Mouse (Mus musculus): Measurements from ENCODE around the gene Abi1. TPM values are rescaled to one million over a fixed set of nuclear protein-coding genes. Genes with fewer than 3 reads are reported as not detected.
"Not testable (repeated sequence)": the region's sequence is repeated elsewhere in the genome, so short reads cannot be mapped to it uniquely, and the experiment has no call there.

Abi1 gene
- polyA plus RNA-seq, 1 experiment from 2014 or later = 50.8 TPM

GRCm38 (mm10) chr2:22928259-22928658 lies 111.8 kb downstream of the Abi1 start:
- H3K9me3 ChIP-seq (ENCODE audit: control insufficient read depth, low read length) = no peaks in the 10 kb centered on the region
- no peaks in the 10 kb centered on the region for H3K27me3 ChIP-seq (replicated peaks; ENCODE audit: control insufficient read depth, insufficient read depth, low read length)
- no peak overlapping the region for H3K4me3 ChIP-seq (ENCODE audit: low read depth, low read length)
- WGBS = 62% methylated on average over 2 of the region's 2 CpGs
- DNase-seq (ENCODE audit: low spot score) (peak; percentile 20), ATAC-seq (ENCODE audit: low read depth) (no peak)
- no peak overlapping the region for H3K9ac ChIP-seq (ENCODE audit: low read depth, low read length)
- peaks cover 13% of the 10 kb centered on the region; the same call in 1 of the 2 replicates for H3K36me3 ChIP-seq (ENCODE audit: control insufficient read depth, insufficient read depth, low read length)
- H3K27ac ChIP-seq (replicated peaks; ENCODE audit: low read depth, low read length) = no peak overlapping the region; the same call in 1 of the 2 replicates
- no peak overlapping the region for H3K4me2 ChIP-seq (ENCODE audit: low read depth, low read length)
- no peaks in the 10 kb centered on the region for H3K4me1 ChIP-seq (ENCODE audit: control insufficient read depth, insufficient read depth, low read length)

- not testable (repeated sequence) for ATAC-seq (ENCODE audit: low read depth)
Observed at GRCm38 (mm10) chr2:22925911-22926310, 114.1 kb downstream of the Abi1 start.

GRCm38 (mm10) chr2:22918651-22919050 lies 121.4 kb downstream of the Abi1 start:
- ATAC-seq (ENCODE audit: low read depth) = no peak
- 95% methylated on average over 2 of the region's 2 CpGs for WGBS
- no peaks in the 10 kb centered on the region for H3K4me1 ChIP-seq (ENCODE audit: control insufficient read depth, insufficient read depth, low read length)
- no peak overlapping the region for H3K4me3 ChIP-seq (ENCODE audit: low read depth, low read length)
- peaks cover 34% of the 10 kb centered on the region for H3K36me3 ChIP-seq (ENCODE audit: control insufficient read depth, insufficient read depth, low read length)
- H3K9ac ChIP-seq (ENCODE audit: low read depth, low read length) = no peak overlapping the region
- no peaks in the 10 kb centered on the region for H3K27me3 ChIP-seq (replicated peaks; ENCODE audit: control insufficient read depth, insufficient read depth, low read length)
- no peaks in the 10 kb centered on the region for H3K9me3 ChIP-seq (ENCODE audit: control insufficient read depth, low read length)
- no peak for DNase-seq (ENCODE audit: low spot score)
- H3K27ac ChIP-seq (replicated peaks; ENCODE audit: low read depth, low read length) = no peak overlapping the region
- no peak overlapping the region for H3K4me2 ChIP-seq (ENCODE audit: low read depth, low read length)

More at GRCm38 (mm10) chr2:22925911-22926310, 114.1 kb downstream of the Abi1 start:
- not testable (repeated sequence) for H3K27me3 ChIP-seq (replicated peaks; ENCODE audit: control insufficient read depth, insufficient read depth, low read length); H3K4me1 ChIP-seq (ENCODE audit: control insufficient read depth, insufficient read depth, low read length); H3K27ac ChIP-seq (replicated peaks; ENCODE audit: low read depth, low read length); H3K9ac ChIP-seq (ENCODE audit: low read depth, low read length); DNase-seq (ENCODE audit: low spot score); H3K4me2 ChIP-seq (ENCODE audit: low read depth, low read length); H3K4me3 ChIP-seq (ENCODE audit: low read depth, low read length); H3K36me3 ChIP-seq (ENCODE audit: control insufficient read depth, insufficient read depth, low read length); H3K9me3 ChIP-seq (ENCODE audit: control insufficient read depth, low read length)
- 94% methylated on average over 2 of the region's 3 CpGs for WGBS

- ATAC-seq (ENCODE audit: low read depth) = no peak
- H3K4me2 ChIP-seq (ENCODE audit: low read depth, low read length) = no peak overlapping the region
- WGBS = 81% methylated on average over 3 of the region's 3 CpGs
Observed at GRCm38 (mm10) chr2:22914421-22914820, 125.6 kb downstream of the Abi1 start.

GRCm38 (mm10) chr2:22903947-22904346 lies 136.1 kb downstream of the Abi1 start:
- DNase-seq (ENCODE audit: low spot score) (no peak), ATAC-seq (ENCODE audit: low read depth) (no peak)
- Histone ChIP-seq H3K4me3 (ENCODE audit: low read depth, low read length) (no peak overlapping the region), H3K27me3 (replicated peaks; ENCODE audit: control insufficient read depth, insufficient read depth, low read length) (no peaks in the 10 kb centered on the region), H3K9ac (ENCODE audit: low read depth, low read length) (no peak overlapping the region), H3K9me3 (ENCODE audit: control insufficient read depth, low read length) (no peaks in the 10 kb centered on the region), H3K4me2 (ENCODE audit: low read depth, low read length) (no peak overlapping the region), H3K4me1 (ENCODE audit: control insufficient read depth, insufficient read depth, low read length) (no peaks in the 10 kb centered on the region), H3K27ac (replicated peaks; ENCODE audit: low read depth, low read length) (no peak overlapping the region), H3K36me3 (ENCODE audit: control insufficient read depth, insufficient read depth, low read length) (peaks cover 36% of the 10 kb centered on the region)
- WGBS = 92% methylated on average over 3 of the region's 3 CpGs

More at GRCm38 (mm10) chr2:22914421-22914820, 125.6 kb downstream of the Abi1 start:
- Histone ChIP-seq H3K36me3 (ENCODE audit: control insufficient read depth, insufficient read depth, low read length) (peaks cover 51% of the 10 kb centered on the region), H3K4me1 (ENCODE audit: control insufficient read depth, insufficient read depth, low read length) (no peaks in the 10 kb centered on the region), H3K9me3 (ENCODE audit: control insufficient read depth, low read length) (no peaks in the 10 kb centered on the region), H3K9ac (ENCODE audit: low read depth, low read length) (no peak overlapping the region), H3K4me3 (ENCODE audit: low read depth, low read length) (no peak overlapping the region), H3K27me3 (replicated peaks; ENCODE audit: control insufficient read depth, insufficient read depth, low read length) (no peaks in the 10 kb centered on the region), H3K27ac (replicated peaks; ENCODE audit: low read depth, low read length) (no peak overlapping the region)
- DNase-seq (ENCODE audit: low spot score) = no peak

GRCm38 (mm10) chr2:22895282-22896273 lies 144.5 kb downstream of the Abi1 start, which contains the start of gene Pdss1:
Pdss1 (plus strand) TSS chr2:22895522.
- no peaks in the 10 kb centered on the region for H3K36me3 ChIP-seq (ENCODE audit: control insufficient read depth, insufficient read depth, low read length)
- no peaks in the 10 kb centered on the region for H3K9me3 ChIP-seq (ENCODE audit: control insufficient read depth, low read length)
- ATAC-seq (ENCODE audit: low read depth) (peak; percentile 99), DNase-seq (ENCODE audit: low spot score) (peak; percentile 94)
- H3K4me1 ChIP-seq (ENCODE audit: control insufficient read depth, insufficient read depth, low read length) = peaks cover 5% of the 10 kb centered on the region; the same call in 1 of the 2 replicates
- H3K9ac ChIP-seq (ENCODE audit: low read depth, low read length) = peak within 1 kb of the TSS; percentile 80
- no peaks in the 10 kb centered on the region for H3K27me3 ChIP-seq (replicated peaks; ENCODE audit: control insufficient read depth, insufficient read depth, low read length)
- H3K4me2 ChIP-seq (ENCODE audit: low read depth, low read length) = peak within 1 kb of the TSS; percentile 65
- H3K4me3 ChIP-seq (ENCODE audit: low read depth, low read length) = peak within 1 kb of the TSS; percentile 94
- under 1% methylated on average over 63 of the region's 81 CpGs for WGBS
- peak within 1 kb of the TSS; percentile 74 for H3K27ac ChIP-seq (replicated peaks; ENCODE audit: low read depth, low read length)

- Histone ChIP-seq H3K4me2 (ENCODE audit: low read depth, low read length) (peak overlapping the region; percentile 65), H3K9me3 (ENCODE audit: control insufficient read depth, low read length) (no peaks in the 10 kb centered on the region), H3K4me1 (ENCODE audit: control insufficient read depth, insufficient read depth, low read length) (peaks cover 5% of the 10 kb centered on the region; the same call in 1 of the 2 replicates), H3K4me3 (ENCODE audit: low read depth, low read length) (peak overlapping the region; percentile 94), H3K27me3 (replicated peaks; ENCODE audit: control insufficient read depth, insufficient read depth, low read length) (no peaks in the 10 kb centered on the region), H3K9ac (ENCODE audit: low read depth, low read length) (peak overlapping the region; percentile 80), H3K27ac (replicated peaks; ENCODE audit: low read depth, low read length) (peak overlapping the region; percentile 74), H3K36me3 (ENCODE audit: control insufficient read depth, insufficient read depth, low read length) (no peaks in the 10 kb centered on the region)
- ATAC-seq (ENCODE audit: low read depth) (peak; percentile 5; the same call in 1 of the 2 replicates), DNase-seq (ENCODE audit: low spot score) (no peak)
- WGBS = 25% methylated on average over 9 of the region's 9 CpGs
Observed at GRCm38 (mm10) chr2:22894932-22895281, 145.1 kb downstream of the Abi1 start.
